Mouse (Mus musculus): ENCODE measurements around the gene Tedc2.

Tedc2 gene

GRCm38 (mm10) chr17:24220435-24221411 is at the start of gene Tedc2:
Tedc2 (minus strand) TSS chr17:24220851.
- peak; percentile 77 for DNase-seq (ENCODE audit: low read depth, low spot score)

GRCm38 (mm10) chr17:24267133-24267532 is 46.5 kb upstream of the Tedc2 start:
- DNase-seq (ENCODE audit: low read depth, low spot score), result peak; percentile 3

- no peak for DNase-seq (ENCODE audit: low read depth, low spot score)
Observed at GRCm38 (mm10) chr17:24264766-24265165, 44.1 kb upstream of the Tedc2 start.

DNA sequence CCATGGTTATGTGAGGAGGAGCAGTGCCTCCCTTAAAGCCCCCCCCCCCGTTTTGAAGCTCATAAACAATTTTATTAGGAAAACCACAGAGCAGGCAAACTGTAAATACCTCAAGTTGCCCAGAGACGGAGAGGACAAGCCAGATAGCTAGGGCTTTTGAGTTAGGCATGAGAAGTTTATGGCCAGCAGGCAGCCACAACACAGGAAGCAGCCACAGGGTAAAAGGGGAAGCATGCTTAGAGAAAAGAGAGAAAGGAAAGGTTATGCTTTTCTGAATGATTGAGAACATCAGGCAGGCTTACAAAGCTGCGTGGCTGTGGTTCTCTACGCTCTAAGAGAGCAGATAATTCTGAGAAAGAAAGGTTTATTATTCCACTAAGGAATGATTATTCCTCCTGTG is 39.9 kb upstream of the Tedc2 start:
- no peak for DNase-seq (ENCODE audit: low read depth, low spot score)

DNA sequence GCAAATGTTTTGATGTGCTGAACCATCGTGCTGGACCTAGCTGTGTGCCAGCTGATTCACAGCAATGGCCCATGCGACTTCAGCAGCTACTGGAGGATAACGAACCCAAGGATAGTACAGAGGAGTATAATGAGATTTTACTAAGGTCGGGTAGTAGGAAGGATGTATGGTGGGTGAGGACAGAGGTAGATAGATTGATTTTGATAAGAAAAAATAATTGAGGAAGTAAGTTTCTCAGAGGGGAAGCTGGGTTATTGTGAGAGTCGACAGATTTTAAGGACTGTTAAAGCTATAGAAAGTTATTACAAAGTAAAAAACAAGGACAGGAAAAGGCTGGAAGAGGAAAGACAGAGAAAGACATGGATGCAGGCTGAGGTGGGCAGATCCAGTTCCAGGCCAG is 39.1 kb upstream of the Tedc2 start:
- DNase-seq (ENCODE audit: low read depth, low spot score), result no peak

GRCm38 (mm10) chr17:24258981-24259380 is 38.3 kb upstream of the Tedc2 start:
- no peak for DNase-seq (ENCODE audit: low read depth, low spot score)

- DNase-seq (ENCODE audit: low read depth, low spot score), result no peak
Observed at GRCm38 (mm10) chr17:24252329-24252728, 31.7 kb upstream of the Tedc2 start.

DNA sequence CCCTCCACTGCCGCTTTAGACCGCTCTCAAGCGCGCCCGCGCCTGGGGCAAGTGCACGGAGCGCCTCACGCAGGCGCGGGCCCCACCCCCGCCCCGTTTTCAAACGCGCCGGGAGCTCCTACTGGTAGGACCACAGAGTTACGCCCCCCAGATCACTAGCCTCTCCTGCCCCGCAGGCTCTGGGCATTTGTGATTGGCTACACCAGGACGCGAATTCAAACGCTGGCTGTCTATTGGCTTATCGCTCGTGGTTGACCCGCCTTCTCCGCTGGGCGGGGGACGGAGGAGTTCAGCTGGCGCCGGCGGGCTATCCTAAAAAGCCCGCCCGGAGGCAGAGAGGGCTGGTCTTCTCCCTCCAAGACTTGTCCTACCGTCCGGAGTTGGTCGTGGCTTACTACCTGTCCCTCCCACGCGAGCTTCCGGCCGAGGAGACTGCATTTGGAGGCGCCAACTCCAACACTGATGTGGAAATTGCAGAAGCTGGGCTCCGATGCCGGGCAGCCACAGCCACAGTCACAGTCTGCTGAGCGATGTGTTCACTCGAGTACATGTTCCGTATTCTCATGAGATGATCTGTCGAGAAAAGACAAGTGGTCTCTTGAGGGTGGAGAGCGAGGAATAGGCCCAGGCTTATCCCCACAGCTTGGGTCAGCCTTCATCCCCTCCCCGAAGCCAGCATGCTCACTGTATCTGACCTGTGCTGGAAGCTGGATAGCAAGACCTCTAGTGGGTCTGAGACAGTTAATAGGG is 30.8 kb upstream of the Tedc2 start, which contains the start of gene Ccnf:
TSS of gene Ccnf (minus strand) at position 165 of the 750 bp plus-strand sequence.
- peak; percentile 90 for DNase-seq (ENCODE audit: low read depth, low spot score)

DNA sequence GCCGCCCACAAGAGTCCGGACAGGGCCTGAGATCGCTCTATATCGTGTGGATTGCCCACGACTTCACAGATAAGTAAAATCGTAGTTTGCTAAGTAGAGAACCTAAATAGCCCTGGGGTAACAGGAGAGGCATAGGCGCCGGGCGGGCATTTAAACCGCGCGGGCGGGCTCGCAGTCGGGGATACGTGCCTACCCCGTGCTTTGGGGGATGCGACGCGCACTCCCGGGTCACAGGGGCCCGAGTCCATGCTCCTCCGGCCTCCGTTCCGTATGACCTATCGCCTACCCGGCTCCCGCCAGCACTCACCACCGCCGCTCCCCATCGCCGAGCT is 30.3 kb upstream of the Tedc2 start:
- no peak for DNase-seq (ENCODE audit: low read depth, low spot score)

- DNase-seq (ENCODE audit: low read depth, low spot score), result no peak
Observed at GRCm38 (mm10) chr17:24248641-24249040, 28.0 kb upstream of the Tedc2 start.

DNA sequence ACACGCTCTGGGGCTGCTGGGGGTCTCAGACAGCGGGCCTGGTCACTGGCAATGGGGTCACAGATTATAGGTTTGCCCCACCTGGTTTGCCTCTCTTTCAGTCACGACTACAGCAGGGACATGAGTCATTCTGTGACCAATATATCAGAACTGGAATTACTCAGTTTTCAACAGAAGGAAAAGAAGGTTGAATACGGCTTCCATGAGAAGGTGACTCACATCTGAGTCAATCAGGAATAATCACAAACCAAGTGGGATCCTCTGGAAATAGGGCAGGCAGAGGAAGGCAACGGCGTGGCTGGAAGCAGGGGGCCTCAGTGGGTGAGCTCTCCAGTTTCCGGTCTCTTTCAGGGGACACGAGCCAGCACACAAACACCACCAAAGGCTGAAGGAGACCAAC is 23.4 kb upstream of the Tedc2 start:
- no peak for DNase-seq (ENCODE audit: low read depth, low spot score)

GRCm38 (mm10) chr17:24243311-24243969 is 22.8 kb upstream of the Tedc2 start:
- no peak for DNase-seq (ENCODE audit: low read depth, low spot score)

DNA sequence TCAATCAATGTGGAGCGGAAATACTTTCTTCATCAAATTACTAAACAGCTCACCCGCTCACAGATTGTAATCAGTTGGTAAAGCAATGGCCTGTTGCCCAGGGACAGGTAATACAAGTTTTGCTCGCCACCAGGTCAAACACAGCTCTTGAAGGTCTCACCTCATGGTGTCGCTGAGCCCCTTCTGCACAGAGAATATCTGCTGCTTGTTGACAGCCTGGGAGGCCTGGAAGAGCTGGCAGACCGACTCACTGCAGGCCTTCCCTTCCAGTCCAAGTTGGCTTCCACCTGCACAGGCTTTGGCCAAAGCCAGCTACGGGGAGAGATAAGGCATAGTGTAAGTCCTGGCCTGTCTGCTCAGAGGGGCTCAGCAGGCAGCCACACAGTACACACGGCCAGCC is 16.3 kb upstream of the Tedc2 start:
- DNase-seq (ENCODE audit: low read depth, low spot score), result no peak

DNA sequence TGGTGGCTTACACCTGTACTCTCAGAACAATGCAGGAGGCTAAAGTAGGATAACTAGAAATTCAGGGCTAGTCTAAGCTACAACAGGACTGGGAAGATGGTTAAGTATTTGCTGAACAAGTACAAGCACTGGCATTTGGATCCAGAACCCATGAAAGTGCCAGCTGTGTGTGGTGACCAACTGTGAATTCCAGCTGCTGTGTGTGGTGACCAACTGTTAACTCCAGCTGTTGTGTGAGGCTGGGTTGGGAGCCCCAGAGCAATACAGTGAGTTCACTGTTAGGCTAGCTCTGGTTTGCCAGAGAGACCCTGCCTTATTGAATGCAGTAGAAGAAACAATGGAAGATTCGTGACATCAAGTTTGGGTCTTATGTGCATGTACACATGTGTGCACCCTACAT is 15.8 kb upstream of the Tedc2 start:
- no peak for DNase-seq (ENCODE audit: low read depth, low spot score)

GRCm38 (mm10) chr17:24227941-24228340 is 7.3 kb upstream of the Tedc2 start:
- no peak for DNase-seq (ENCODE audit: low read depth, low spot score)

- DNase-seq (ENCODE audit: low read depth, low spot score), result no peak
Observed at GRCm38 (mm10) chr17:24226721-24227120, 6.1 kb upstream of the Tedc2 start.

GRCm38 (mm10) chr17:24225851-24226250 is 5.2 kb upstream of the Tedc2 start:
- DNase-seq (ENCODE audit: low read depth, low spot score), result no peak

- no peak for DNase-seq (ENCODE audit: low read depth, low spot score)
Observed at GRCm38 (mm10) chr17:24224741-24225140, 4.1 kb upstream of the Tedc2 start.

- DNase-seq (ENCODE audit: low read depth, low spot score), result no peak
Observed at GRCm38 (mm10) chr17:24223513-24223912, 2.9 kb upstream of the Tedc2 start.

- DNase-seq (ENCODE audit: low read depth, low spot score), result no peak
Observed at GRCm38 (mm10) chr17:24222653-24223052, 2.0 kb upstream of the Tedc2 start.

- no peak for DNase-seq (ENCODE audit: low read depth, low spot score)
Observed at GRCm38 (mm10) chr17:24216836-24217235, 3.8 kb downstream of the Tedc2 start.

DNA sequence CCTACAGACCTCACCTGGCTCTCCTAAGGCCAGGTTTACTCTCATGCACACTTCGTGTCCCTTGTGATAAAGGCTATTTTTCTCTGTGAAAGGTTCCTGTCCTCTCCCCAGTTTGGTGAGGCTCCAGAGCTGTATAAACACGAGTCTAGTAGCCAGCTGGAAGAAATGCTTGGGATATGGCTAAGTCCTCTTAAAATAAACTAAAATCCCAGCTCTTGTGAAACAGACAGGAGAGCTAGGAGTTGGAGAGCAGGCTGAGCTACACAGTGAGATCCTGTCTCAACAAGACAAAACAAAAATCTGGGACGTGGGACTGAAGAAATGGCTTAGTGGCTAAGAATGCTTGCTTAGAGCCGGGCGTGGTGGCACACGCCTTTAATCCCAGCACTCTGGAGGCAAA is 7.5 kb downstream of the Tedc2 start:
- DNase-seq (ENCODE audit: low read depth, low spot score), result no peak
